10 mouse cellular contexts compared by ENCODE assay signal in genomic region chr10:13375820-13376219, GRCm38 (mm10).
DNase-seq lines count a peak whose midpoint lies in the region; ATAC-seq lines count a peak whose summit lies in the region.
"Had no signal": no experiment of that assay in that cellular context is flagged by ENCODE, and none has a peak within 500 bp of the region (broad histone marks: within the 10 kb centered on the region; RNA-seq: fewer than 3 reads in every experiment).

No protein-coding gene starts in this region.

- H3K9ac ChIP-seq in heart, embryonic 12.5 days: no peak overlapping the region
- H3K9ac ChIP-seq in embryonic facial prominence, embryonic 12.5 days: no peak overlapping the region
- no peak overlapping the region for H3K9ac ChIP-seq in kidney, embryonic 16.5 days (replicated peaks; ENCODE audit: low read length)
- H3K9ac ChIP-seq in forebrain, embryonic 13.5 days: no peak overlapping the region

- intact Hi-C loops in heart, postnatal 25 days (cut with DNase I): no loop called here

- no peak overlapping the region for H3K4me2 ChIP-seq in heart, embryonic 12.5 days
- H3K4me2 ChIP-seq in embryonic facial prominence, embryonic 12.5 days (replicated peaks): no peak overlapping the region
- H3K4me2 ChIP-seq in kidney, embryonic 16.5 days (replicated peaks; ENCODE audit: low read depth, low read length): no peak overlapping the region
- no peak overlapping the region for H3K4me2 ChIP-seq in forebrain, embryonic 13.5 days

- peaks cover 37% of the 10 kb centered on the region for H3K4me1 ChIP-seq in heart, embryonic 12.5 days (replicated peaks)
- peaks cover 10% of the 10 kb centered on the region for H3K4me1 ChIP-seq in embryonic facial prominence, embryonic 12.5 days
- H3K4me1 ChIP-seq in kidney, embryonic 16.5 days (ENCODE audit: insufficient read depth, low read length): peaks cover 33% of the 10 kb centered on the region
- H3K4me1 ChIP-seq in forebrain, embryonic 13.5 days: peaks cover 9% of the 10 kb centered on the region; the same call in 1 of the 2 replicates

- H3K4me3 ChIP-seq in heart, embryonic 12.5 days: no peak overlapping the region
- no peak overlapping the region for H3K4me3 ChIP-seq in embryonic facial prominence, embryonic 12.5 days
- H3K4me3 ChIP-seq in kidney, embryonic 16.5 days (ENCODE audit: low read length): no peak overlapping the region
- no peak overlapping the region for H3K4me3 ChIP-seq in forebrain, embryonic 13.5 days

- DNase-seq in heart, postnatal 25 days (ENCODE audit: low spot score): no peak
- DNase-seq in lung, postnatal 4 days: peak; percentile 61 to 74
- no peak for DNase-seq in cerebellum, adult 18-20 months
- DNase-seq: cerebellum, adult 9-11 months; layer of hippocampus, postnatal 36 days had no signal

- 0 out of 2 replicates have a peak, but pooled peaks have one; percentile 45 for ATAC-seq in heart, embryonic 12.5 days (ENCODE audit: insufficient number of reproducible peaks, low FRiP score)
- no peak for ATAC-seq in embryonic facial prominence, embryonic 12.5 days (ENCODE audit: insufficient number of reproducible peaks, insufficient read depth, low FRiP score, low TSS enrichment)
- peak; percentile 61 for ATAC-seq in kidney, embryonic 16.5 days (ENCODE audit: low FRiP score, low TSS enrichment)
- ATAC-seq in forebrain, embryonic 13.5 days: no peak
- ATAC-seq in megakaryocyte, adult 5-6 weeks (ENCODE audit: poor library complexity, severe bottlenecking): no peak

- H3K9me3 ChIP-seq in heart, embryonic 12.5 days (replicated peaks): no peaks in the 10 kb centered on the region
- H3K9me3 ChIP-seq in embryonic facial prominence, embryonic 12.5 days: no peaks in the 10 kb centered on the region
- no peaks in the 10 kb centered on the region for H3K9me3 ChIP-seq in kidney, embryonic 16.5 days (ENCODE audit: low read length)
- no peaks in the 10 kb centered on the region for H3K9me3 ChIP-seq in forebrain, embryonic 13.5 days (replicated peaks)

- WGBS in heart, embryonic 12.5 days: 45% methylated on average over 3 of the region's 3 CpGs
- 35% methylated on average over 3 of the region's 3 CpGs for WGBS in embryonic facial prominence, embryonic 12.5 days
- 10% methylated on average over 3 of the region's 3 CpGs for WGBS in kidney, embryonic 16.5 days
- WGBS in forebrain, embryonic 13.5 days: 45% methylated on average over 3 of the region's 3 CpGs

- H3K27ac ChIP-seq in heart, embryonic 12.5 days (ENCODE audit: poor library complexity, severe bottlenecking): peak overlapping the region; percentile 41
- H3K27ac ChIP-seq in embryonic facial prominence, embryonic 12.5 days: peak overlapping the region; percentile 60; the same call in 1 of the 2 replicates
- H3K27ac ChIP-seq in kidney, embryonic 16.5 days (ENCODE audit: low read length): peak overlapping the region; percentile 89
- H3K27ac ChIP-seq in forebrain, embryonic 13.5 days: no peak overlapping the region

- H3K27me3 ChIP-seq in heart, embryonic 12.5 days (replicated peaks): no peaks in the 10 kb centered on the region
- H3K27me3 ChIP-seq in embryonic facial prominence, embryonic 12.5 days: no peaks in the 10 kb centered on the region
- no peaks in the 10 kb centered on the region for H3K27me3 ChIP-seq in kidney, embryonic 16.5 days (ENCODE audit: insufficient read depth, low read length)
- no peaks in the 10 kb centered on the region for H3K27me3 ChIP-seq in forebrain, embryonic 13.5 days

- H3K36me3 ChIP-seq in heart, embryonic 12.5 days: no peaks in the 10 kb centered on the region
- H3K36me3 ChIP-seq in embryonic facial prominence, embryonic 12.5 days: no peaks in the 10 kb centered on the region
- H3K36me3 ChIP-seq in kidney, embryonic 16.5 days (ENCODE audit: insufficient read depth, low read length): no peaks in the 10 kb centered on the region
- H3K36me3 ChIP-seq in forebrain, embryonic 13.5 days (ENCODE audit: poor library complexity, severe bottlenecking): no peaks in the 10 kb centered on the region

Comparison
In these comparisons a context has a peak if more than half of its experiments do, and no peak if none do; other contexts are left out.
1. ATAC-seq: peak in heart, embryonic 12.5 days (single experiment) and kidney, embryonic 16.5 days (single experiment); none in embryonic facial prominence, embryonic 12.5 days (single experiment), forebrain, embryonic 13.5 days (single experiment) and megakaryocyte, adult 5-6 weeks (single experiment).
2. DNase-seq: peak in lung, postnatal 4 days (2 of 2); none in heart, postnatal 25 days (single experiment) and cerebellum, adult 18-20 months (0 of 2).